Mouse (Mus musculus): ENCODE results near the gene Slc7a3.

GRCm38 (mm10) chrX:101120546-101120945 lies 34.7 kb upstream of the Slc7a3 start:
- no peak for TF ChIP-seq CTCF (IDR thresholded peaks at IDR 0.05; ENCODE audit: extremely low read depth, insufficient read depth, insufficient read length, insufficient replicate concordance)
- TF ChIP-seq POLR2A (IDR thresholded peaks at IDR 0.05; ENCODE audit: low read depth, low read length), result no peak

Data from spleen, adult 2 months (tissue).